Mouse (Mus musculus) heart, embryonic 13.5 days (tissue): ENCODE data around the gene Aloxe3. TPM values are rescaled to one million over a fixed set of nuclear protein-coding genes. Genes with fewer than 3 reads are reported as not detected.

Experiments
- ATAC-seq: fragments of 200-750 bp; cut with Nextera tagmentation; 2 replicates; pipeline ENCODE4 v1.8.0; 2017; ENCODE audit warnings: moderate TSS enrichment; ENCODE audit not compliant: insufficient number of reproducible peaks, low FRiP score, low TSS enrichment; ENCODE audit errors: extremely low read depth
- H3K27ac ChIP-seq: fragments of 300-500 bp; sonication (generic); replicated peaks from 2 replicates; pipeline ENCODE4 v1.5.1; 2015; ENCODE audit warnings: moderate library complexity, mild to moderate bottlenecking, inconsistent platforms
- H3K27me3 ChIP-seq: fragments of 300-500 bp; sonication (generic); replicated peaks from 2 replicates; pipeline ENCODE4 v1.6.1; 2015; ENCODE audit warnings: mild to moderate bottlenecking, inconsistent platforms
- H3K36me3 ChIP-seq: fragments of 300-500 bp; sonication (generic); 2 replicates; pipeline ENCODE4 v1.6.1; 2015; ENCODE audit warnings: mild to moderate bottlenecking, inconsistent platforms
- H3K4me1 ChIP-seq: fragments of 300-500 bp; sonication (generic); 2 replicates; pipeline ENCODE4 v1.6.1; 2015; ENCODE audit warnings: inconsistent platforms
- H3K4me2 ChIP-seq: fragments of 300-500 bp; sonication (generic); 2 replicates; pipeline ENCODE4 v1.6.1; 2015; ENCODE audit warnings: inconsistent platforms, mild to moderate bottlenecking, moderate library complexity
- H3K4me3 ChIP-seq: fragments of 300-500 bp; sonication (generic); 2 replicates; pipeline ENCODE4 v1.5.1; 2015; ENCODE audit warnings: moderate library complexity, mild to moderate bottlenecking, inconsistent platforms
- H3K9ac ChIP-seq: fragments of 300-500 bp; sonication (generic); 2 replicates; pipeline ENCODE4 v1.6.1; 2015; ENCODE audit warnings: inconsistent platforms, mild to moderate bottlenecking, moderate library complexity
- H3K9me3 ChIP-seq: fragments of 300-500 bp; sonication (generic); 2 replicates; pipeline ENCODE4 v1.6.1; 2016; ENCODE audit warnings: inconsistent platforms
- WGBS: fragments of 180-500 bp; shearing (Covaris S2); methylation state at CpG from one replicate; pipeline ENCODE4 v1.1.7; 2015; ENCODE audit warnings: mixed read lengths; 5-methylcytosine and 5-hydroxymethylcytosine counted together
- polyA plus RNA-seq: library from polyadenylated mRNA; unstranded; fragments of >200 nt; fragmentation: Nextera tagmentation; extraction: Ambion mirVana; gene quantifications from 2 replicates; pipeline ENCODE4 v1.2.1, GENCODE M21; 2015

Aloxe3 gene
- polyA plus RNA-seq, 1 experiment from 2014 or later, result 0.13 TPM

GRCm38 (mm10) chr11:69110319-69111046 is 15.2 kb upstream of the Aloxe3 start:
- peak overlapping the region; percentile 74 for H3K27ac ChIP-seq
- H3K4me3 ChIP-seq, result peak overlapping the region; percentile 65

GRCm38 (mm10) chr11:69111051-69111810 is 14.5 kb upstream of the Aloxe3 start:
- H3K4me2 ChIP-seq, result peak overlapping the region; percentile 73

More at GRCm38 (mm10) chr11:69110319-69111046, 15.2 kb upstream of the Aloxe3 start:
- no peaks in the 10 kb centered on the region for H3K9me3 ChIP-seq
- H3K4me1 ChIP-seq, result peaks cover 22% of the 10 kb centered on the region
- H3K4me2 ChIP-seq, result peak overlapping the region; percentile 73
- H3K9ac ChIP-seq, result peak overlapping the region; percentile 79
- no peaks in the 10 kb centered on the region; the same call in 1 of the 2 replicates for H3K27me3 ChIP-seq
- peak; percentile 17; the same call in 1 of the 2 replicates for ATAC-seq
- under 1% methylated on average over 30 of the region's 30 CpGs for WGBS
- peaks cover 44% of the 10 kb centered on the region for H3K36me3 ChIP-seq

GRCm38 (mm10) chr11:69111865-69112264 is 13.8 kb upstream of the Aloxe3 start:
- Histone ChIP-seq H3K27me3 (no peaks in the 10 kb centered on the region; the same call in 1 of the 2 replicates), H3K9ac (peak overlapping the region; percentile 79), H3K36me3 (peaks cover 30% of the 10 kb centered on the region), H3K9me3 (no peaks in the 10 kb centered on the region), H3K4me2 (peak overlapping the region; percentile 73), H3K4me1 (peaks cover 24% of the 10 kb centered on the region), H3K4me3 (peak overlapping the region; percentile 65), H3K27ac (peak overlapping the region; percentile 74)
- WGBS, result 36% methylated on average over 4 of the region's 4 CpGs
- ATAC-seq, result no peak

More at GRCm38 (mm10) chr11:69111051-69111810, 14.5 kb upstream of the Aloxe3 start:
- Histone ChIP-seq H3K4me3 (peak overlapping the region; percentile 65), H3K9me3 (no peaks in the 10 kb centered on the region), H3K27ac (peak overlapping the region; percentile 74), H3K4me1 (peaks cover 22% of the 10 kb centered on the region), H3K9ac (peak overlapping the region; percentile 79), H3K27me3 (no peaks in the 10 kb centered on the region; the same call in 1 of the 2 replicates), H3K36me3 (peaks cover 36% of the 10 kb centered on the region)
- no peak for ATAC-seq
- WGBS, result 4% methylated on average over 21 of the region's 21 CpGs

GRCm38 (mm10) chr11:69114018-69114417 is 11.7 kb upstream of the Aloxe3 start:
- peaks cover 8% of the 10 kb centered on the region for H3K36me3 ChIP-seq
- no peaks in the 10 kb centered on the region for H3K9me3 ChIP-seq
- H3K4me2 ChIP-seq, result no peak overlapping the region
- peaks cover 33% of the 10 kb centered on the region for H3K4me1 ChIP-seq
- WGBS, result 49% methylated on average over 3 of the region's 3 CpGs
- H3K9ac ChIP-seq, result no peak overlapping the region
- H3K27me3 ChIP-seq, result no peaks in the 10 kb centered on the region; the same call in 1 of the 2 replicates
- H3K27ac ChIP-seq, result no peak overlapping the region
- no peak for ATAC-seq
- no peak overlapping the region for H3K4me3 ChIP-seq

- Histone ChIP-seq H3K9ac (no peak overlapping the region), H3K4me3 (no peak overlapping the region), H3K36me3 (peaks cover 2% of the 10 kb centered on the region), H3K4me1 (peaks cover 36% of the 10 kb centered on the region), H3K27me3 (no peaks in the 10 kb centered on the region; the same call in 1 of the 2 replicates), H3K9me3 (no peaks in the 10 kb centered on the region), H3K27ac (no peak overlapping the region), H3K4me2 (no peak overlapping the region)
- WGBS, result 72% methylated on average over 3 of the region's 3 CpGs
- ATAC-seq, result no peak
Measured at GRCm38 (mm10) chr11:69114621-69115020, 11.1 kb upstream of the Aloxe3 start.

- H3K27ac ChIP-seq, result no peak overlapping the region
- no peaks in the 10 kb centered on the region; the same call in 1 of the 2 replicates for H3K27me3 ChIP-seq
- no peaks in the 10 kb centered on the region for H3K36me3 ChIP-seq
- peaks cover 45% of the 10 kb centered on the region for H3K4me1 ChIP-seq
- WGBS, result 45% methylated on average over 5 of the region's 5 CpGs
- peak overlapping the region; percentile 89 for H3K4me3 ChIP-seq
- peak overlapping the region; percentile 98 for H3K4me2 ChIP-seq
- H3K9me3 ChIP-seq, result no peaks in the 10 kb centered on the region
- no peak for ATAC-seq
- no peak overlapping the region for H3K9ac ChIP-seq
Measured at GRCm38 (mm10) chr11:69116843-69117242, 8.9 kb upstream of the Aloxe3 start.

GRCm38 (mm10) chr11:69117737-69118695 is 7.7 kb upstream of the Aloxe3 start:
- Histone ChIP-seq H3K4me3 (peak overlapping the region; percentile 89), H3K27ac (peak overlapping the region; percentile 92), H3K36me3 (no peaks in the 10 kb centered on the region), H3K4me2 (peak overlapping the region; percentile 98), H3K4me1 (peaks cover 41% of the 10 kb centered on the region), H3K27me3 (no peaks in the 10 kb centered on the region; the same call in 1 of the 2 replicates), H3K9ac (peak overlapping the region; percentile 88), H3K9me3 (no peaks in the 10 kb centered on the region)
- under 1% methylated on average over 45 of the region's 45 CpGs for WGBS
- ATAC-seq, result peak; percentile 53; the same call in 1 of the 2 replicates

GRCm38 (mm10) chr11:69118765-69119164 is 6.9 kb upstream of the Aloxe3 start:
- WGBS, result under 1% methylated on average over 15 of the region's 15 CpGs
- H3K4me1 ChIP-seq, result peaks cover 43% of the 10 kb centered on the region
- peak overlapping the region; percentile 89 for H3K4me3 ChIP-seq
- H3K27ac ChIP-seq, result peak overlapping the region; percentile 92; the same call in 1 of the 2 replicates
- H3K4me2 ChIP-seq, result peak overlapping the region; percentile 98
- H3K9me3 ChIP-seq, result no peaks in the 10 kb centered on the region
- no peaks in the 10 kb centered on the region; the same call in 1 of the 2 replicates for H3K27me3 ChIP-seq
- no peaks in the 10 kb centered on the region for H3K36me3 ChIP-seq
- ATAC-seq, result no peak
- H3K9ac ChIP-seq, result peak overlapping the region; percentile 88

- H3K9me3 ChIP-seq, result no peaks in the 10 kb centered on the region
- peak overlapping the region; percentile 98 for H3K4me2 ChIP-seq
- 40% methylated on average over 14 of the region's 14 CpGs for WGBS
- peaks cover 43% of the 10 kb centered on the region for H3K4me1 ChIP-seq
- no peaks in the 10 kb centered on the region for H3K36me3 ChIP-seq
- H3K27ac ChIP-seq, result no peak overlapping the region
- peak overlapping the region; percentile 89 for H3K4me3 ChIP-seq
- no peaks in the 10 kb centered on the region; the same call in 1 of the 2 replicates for H3K27me3 ChIP-seq
- peak overlapping the region; percentile 87; the same call in 1 of the 2 replicates for H3K9ac ChIP-seq
- no peak for ATAC-seq
Measured at GRCm38 (mm10) chr11:69119446-69120155, 6.1 kb upstream of the Aloxe3 start.
